Mouse (Mus musculus): ENCODE results near the gene Ltv1.

GRCm38 (mm10) chr10:13151353-13151752, 41.6 kb downstream of the Ltv1 start:
- no peak for TF ChIP-seq CTCF (conservative IDR thresholded peaks at IDR 0.05; ENCODE audit: insufficient read depth, insufficient read length, low read depth, low read length)
- no peak for TF ChIP-seq POLR2A (IDR thresholded peaks at IDR 0.05; ENCODE audit: low read depth, low read length)
